Mouse (Mus musculus): ENCODE data around the gene Prss23. TPM values are rescaled to one million over a fixed set of nuclear protein-coding genes. Genes with fewer than 3 reads are reported as not detected.

Gene Prss23
- total and polyA plus RNA-seq, 3 experiments = 1.1 to 2.6 (median 1.3) TPM

- Histone ChIP-seq H3K27me3 (replicated peaks) (no peaks in the 10 kb centered on the region), H3K4me1 (ENCODE audit: control insufficient read depth in 1 of 2, insufficient read depth in 2 of 2) (peaks cover 13 to 72% of the 10 kb centered on the region in 2 experiments), H3K79me2 (replicated peaks; ENCODE audit: control insufficient read depth, extremely low read depth, insufficient read depth, poor library complexity, severe bottlenecking) (no peaks in the 10 kb centered on the region), H3K27ac (ENCODE audit: insufficient read depth, low read depth) (no peak overlapping the region), H3K9ac (ENCODE audit: insufficient read depth, low read depth) (no peak overlapping the region), H3K4me3 (replicated peaks in 1 of 3; ENCODE audit: low read depth in 2 of 3, low read length in 2 of 3, poor library complexity in 1 of 3) (no peak overlapping the region), H3K36me3 (replicated peaks in 1 of 2; ENCODE audit: control insufficient read depth in 1 of 2, insufficient read depth in 1 of 2, low read length in 1 of 2) (no peaks in the 10 kb centered on the region), H3K9me3 (replicated peaks; ENCODE audit: low read length) (no peaks in the 10 kb centered on the region), H3K4me2 (ENCODE audit: insufficient read depth, low read depth, poor library complexity, severe bottlenecking) (no peak overlapping the region)
- in situ Hi-C loops (cut with MboI; ENCODE audit: low pct_ligation_motif_present, low pct_unique_long_range_greater_than_20kb, low sequenced_read_pairs) = loop anchor here (5.0 to 10.0 kb wide), 2 partner anchors 37 to 76 kb away; partner anchors contain the start of gene Me3
- dilution Hi-C loops (cut with MboI; ENCODE audit: extremely low pct_ligation_motif_present, extremely low pct_unique_long_range_greater_than_20kb, low sequenced_read_pairs) = no loop called here
- DNase-seq (ENCODE audit: extremely low read depth) = no peak
- no peak for TF ChIP-seq RAD21 (IDR thresholded peaks at IDR 0.05; ENCODE audit: low read depth, low read length)
Measured at GRCm38 (mm10) chr7:89559105-89559504, 32.1 kb upstream of the Prss23 start.

DNA sequence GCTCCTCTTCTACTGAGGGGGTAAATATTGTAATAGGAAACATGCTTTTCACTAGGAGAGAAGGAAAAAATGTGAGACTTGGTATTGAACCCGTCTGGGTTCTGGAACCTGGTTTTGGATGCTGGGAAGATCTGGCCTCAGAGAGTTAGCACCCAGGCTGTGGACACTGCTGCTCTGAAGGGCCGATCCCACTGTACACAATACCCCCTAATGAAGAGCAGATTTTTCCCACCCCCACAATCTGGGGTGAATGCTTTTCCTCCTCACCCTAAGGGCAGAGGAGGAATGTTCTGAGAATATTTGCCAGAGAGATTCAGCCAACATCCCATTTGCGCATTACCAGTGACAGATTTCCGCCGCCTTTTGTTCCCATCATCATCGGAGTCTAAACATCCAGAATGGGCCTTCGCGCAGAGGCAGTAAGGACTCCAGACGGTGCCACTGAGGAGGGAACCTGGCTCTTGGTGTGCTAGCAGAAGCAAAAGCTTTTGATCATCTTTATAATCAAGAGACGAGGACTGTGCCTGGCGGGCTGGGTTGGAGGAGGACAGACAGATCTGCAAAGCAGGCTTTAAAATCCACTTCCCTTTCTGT, 31.6 kb upstream of the Prss23 start:
- no peaks in the 10 kb centered on the region for H3K79me2 ChIP-seq (replicated peaks; ENCODE audit: control insufficient read depth, extremely low read depth, insufficient read depth, poor library complexity, severe bottlenecking)
- no peaks in the 10 kb centered on the region for H3K9me3 ChIP-seq (replicated peaks; ENCODE audit: low read length)
- H3K27ac ChIP-seq (ENCODE audit: insufficient read depth, low read depth) = no peak overlapping the region
- no peaks in the 10 kb centered on the region for H3K36me3 ChIP-seq (replicated peaks in 1 of 2; ENCODE audit: control insufficient read depth in 1 of 2, insufficient read depth in 1 of 2, low read length in 1 of 2)
- DNase-seq (ENCODE audit: extremely low read depth) = no peak
- no peak overlapping the region for H3K4me3 ChIP-seq (replicated peaks in 1 of 3; ENCODE audit: low read depth in 2 of 3, low read length in 2 of 3, poor library complexity in 1 of 3)
- H3K4me2 ChIP-seq (ENCODE audit: insufficient read depth, low read depth, poor library complexity, severe bottlenecking) = no peak overlapping the region
- TF ChIP-seq RAD21 (IDR thresholded peaks at IDR 0.05; ENCODE audit: low read depth, low read length) (no peak), CHD1 (IDR thresholded peaks at IDR 0.05; ENCODE audit: low read depth, low read length) (no peak), NELFE (IDR thresholded peaks at IDR 0.05; ENCODE audit: low read depth, low read length) (no peak), CTCF (conservative IDR thresholded peaks at IDR 0.05 in 1 of 2, IDR thresholded peaks at IDR 0.05 in 1 of 2; ENCODE audit: low read depth in 2 of 2, low read length in 2 of 2) (no peak), JUN (IDR thresholded peaks at IDR 0.05; ENCODE audit: insufficient read depth, low read depth, low read length) (no peak), MXI1 (IDR thresholded peaks at IDR 0.05; ENCODE audit: low read depth, low read length) (no peak), MEF2A (IDR thresholded peaks at IDR 0.05; ENCODE audit: borderline replicate concordance, low read depth, low read length) (no peak), TBP (conservative IDR thresholded peaks at IDR 0.05; ENCODE audit: low read depth, low read length) (no peak), TCF12 (IDR thresholded peaks at IDR 0.05; ENCODE audit: low read depth, low read length) (no peak), BHLHE40 (IDR thresholded peaks at IDR 0.05; ENCODE audit: low read depth, low read length) (no peak), HCFC1 (IDR thresholded peaks at IDR 0.05; ENCODE audit: low read depth, low read length) (no peak), JUND (conservative IDR thresholded peaks at IDR 0.05; ENCODE audit: low read depth, low read length) (no peak), EP300 (IDR thresholded peaks at IDR 0.05; ENCODE audit: low read length) (no peak), USF1 (IDR thresholded peaks at IDR 0.05; ENCODE audit: low read depth, low read length) (no peak), PAX5 (IDR thresholded peaks at IDR 0.05; ENCODE audit: low read length) (no peak), ZKSCAN1 (IDR thresholded peaks at IDR 0.05; ENCODE audit: borderline replicate concordance, low read depth, low read length) (no peak), MAZ (IDR thresholded peaks at IDR 0.05; ENCODE audit: low read depth, low read length) (no peak), UBTF (IDR thresholded peaks at IDR 0.05; ENCODE audit: low read depth, low read length) (no peak), RCOR1 (conservative IDR thresholded peaks at IDR 0.05; ENCODE audit: low read depth, low read length) (no peak)
- peaks cover 13 to 78% of the 10 kb centered on the region in 2 experiments for H3K4me1 ChIP-seq (ENCODE audit: control insufficient read depth in 1 of 2, insufficient read depth in 2 of 2)
- dilution Hi-C loops (cut with MboI; ENCODE audit: extremely low pct_ligation_motif_present, extremely low pct_unique_long_range_greater_than_20kb, low sequenced_read_pairs) (no loop called here), in situ Hi-C loops (cut with MboI; ENCODE audit: low pct_ligation_motif_present, low pct_unique_long_range_greater_than_20kb, low sequenced_read_pairs) (loop anchor here (5.0 to 10.0 kb wide), 2 partner anchors 36 to 76 kb away; partner anchors contain the start of gene Me3)
- no peak overlapping the region for H3K9ac ChIP-seq (ENCODE audit: insufficient read depth, low read depth)
- no peaks in the 10 kb centered on the region for H3K27me3 ChIP-seq (replicated peaks)
